Mouse (Mus musculus): ENCODE measurements around the gene Mapk1ip1l.

- TF ChIP-seq POU5F1 (IDR thresholded peaks at IDR 0.05; ENCODE audit: borderline replicate concordance, low read length) (no peak), CTCF (conservative IDR thresholded peaks at IDR 0.05; ENCODE audit: low read length) (no peak)
Measured at GRCm38 (mm10) chr14:47354948-47355347, 56.9 kb downstream of the Mapk1ip1l start.

Data from E14TG2a.4 (cell line).